In genomic region chr6:128291284-128291683, GRCm38 (mm10) we compare ENCODE assay signal across 14 mouse cellular contexts. TPM values are rescaled to one million over a fixed set of nuclear protein-coding genes. Genes with fewer than 3 reads are reported as not detected.
"Had no signal": no experiment of that assay in that cellular context is flagged by ENCODE, and none has a peak within 500 bp of the region (broad histone marks: within the 10 kb centered on the region; RNA-seq: fewer than 3 reads in every experiment).

No protein-coding gene starts in this region.

- H3K4me3 ChIP-seq: limb, embryonic 13.5 days; liver, embryonic 13.5 days had no signal

- H3K9ac ChIP-seq: limb, embryonic 13.5 days; liver, embryonic 13.5 days had no signal

- DNase-seq: kidney, adult 9 months; kidney, postnatal 14 days; kidney, postnatal 4 days; left cerebral cortex, postnatal 4 days; liver, embryonic 13.5 days; lung, adult 2 months; lung, postnatal 4 days; midbrain, embryonic 14.5 days; thymus, adult 18-20 months; thymus, postnatal 36 days had no signal

- H3K27ac ChIP-seq: limb, embryonic 13.5 days; liver, embryonic 13.5 days had no signal

- H3K36me3 ChIP-seq: limb, embryonic 13.5 days; liver, embryonic 13.5 days had no signal

- H3K4me2 ChIP-seq: limb, embryonic 13.5 days; liver, embryonic 13.5 days; midbrain, embryonic 11.5 days had no signal

- H3K27me3 ChIP-seq: limb, embryonic 13.5 days had no signal

- H3K9me3 ChIP-seq: limb, embryonic 13.5 days; liver, embryonic 13.5 days had no signal

RNA-seq across cellular contexts. Expression of gene Tead4, which starts 9.3 kb away (rescaled TPM):
- total RNA-seq: megakaryocyte progenitor cell, adult 5-6 weeks; megakaryocyte-erythroid progenitor cell, adult 5-6 weeks had no signal
